Mouse (Mus musculus): ENCODE measurements around the gene Dkkl1. TPM values are rescaled to one million over a fixed set of nuclear protein-coding genes. Genes with fewer than 3 reads are reported as not detected.

Dkkl1 gene
- total and polyA plus RNA-seq, 2 experiments from 2014 or later, result 18.3 to 24.0 TPM

DNA sequence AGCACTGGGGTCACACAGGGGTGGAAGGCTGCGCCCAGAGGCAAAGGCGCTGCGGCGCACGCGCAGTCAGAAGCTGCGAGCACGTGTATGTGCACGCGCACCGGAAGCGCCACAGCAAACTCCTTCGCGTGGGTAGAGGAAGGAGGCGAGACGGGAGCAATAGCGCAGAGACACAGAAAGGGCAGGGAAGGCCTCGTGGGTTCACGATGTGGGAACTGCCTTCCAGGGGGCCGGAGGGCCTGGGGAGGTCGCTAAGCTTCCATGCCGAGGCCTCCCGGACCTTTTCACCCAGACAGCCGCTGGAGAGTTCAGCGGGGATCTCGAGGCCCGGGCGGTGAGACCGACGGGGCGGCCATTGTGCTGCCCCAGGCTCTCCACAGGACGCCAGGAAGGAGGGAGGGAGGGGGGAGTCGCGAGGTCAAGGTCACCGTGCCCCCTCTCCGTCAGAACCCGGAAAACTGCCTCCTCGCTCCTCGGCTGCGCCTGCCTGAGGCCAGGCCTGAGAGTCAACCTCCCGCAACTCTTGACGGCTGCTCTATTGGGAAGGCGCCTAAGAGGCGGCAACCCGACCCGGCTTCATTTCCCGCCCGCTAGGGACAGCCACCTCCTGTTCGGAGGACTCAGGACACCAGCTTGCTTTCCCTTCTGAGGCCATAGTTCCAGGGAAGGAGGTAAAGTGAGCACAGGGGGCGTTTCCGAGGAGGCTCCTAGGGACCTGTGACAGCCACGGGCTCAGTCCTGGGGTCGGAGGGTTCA is 28.9 kb upstream of the Dkkl1 start, which contains the start of gene Slc6a16:
TSS of gene Slc6a16 (plus strand) at position 453 of the 756 bp plus-strand sequence.
- Histone ChIP-seq H3K36me3 (ENCODE audit: insufficient read depth, low read length) (no peaks in the 10 kb centered on the region), H3K27ac (no peak within 1 kb of the TSS), H3K9ac (replicated peaks; ENCODE audit: low read length) (peak within 1 kb of the TSS; percentile 56), H3K4me2 (ENCODE audit: low read depth, low read length) (peak within 1 kb of the TSS; percentile 54), H3K9me3 (ENCODE audit: low read length) (no peaks in the 10 kb centered on the region), H3K27me3 (ENCODE audit: insufficient read depth, low read length) (no peaks in the 10 kb centered on the region), H3K4me1 (ENCODE audit: insufficient read depth, low read length) (no peaks in the 10 kb centered on the region), H3K4me3 (ENCODE audit: low read length) (peak within 1 kb of the TSS; percentile 36)
- no peak for TF ChIP-seq CTCF (IDR thresholded peaks at IDR 0.05; ENCODE audit: low read depth)
- peak; percentile 84 for DNase-seq (ENCODE audit: low spot score)
- WGBS, result 9% methylated on average over 50 of the region's 53 CpGs
- peak; percentile 69; the same call in 1 of the 2 replicates for ATAC-seq

GRCm38 (mm10) chr7:45240109-45240508 is 28.2 kb upstream of the Dkkl1 start:
- no peak for ATAC-seq
- no peak for TF ChIP-seq CTCF (IDR thresholded peaks at IDR 0.05; ENCODE audit: low read depth)
- WGBS, result 60% methylated on average over 7 of the region's 7 CpGs

GRCm38 (mm10) chr7:45238723-45239496 is 27.0 kb upstream of the Dkkl1 start, which contains the start of gene Cd37:
Cd37 (minus strand) TSS chr7:45239115.
- H3K4me3 ChIP-seq (ENCODE audit: low read length), result no peak within 1 kb of the TSS
- H3K27ac ChIP-seq, result no peak within 1 kb of the TSS
- H3K27me3 ChIP-seq (ENCODE audit: insufficient read depth, low read length), result no peaks in the 10 kb centered on the region
- 47% methylated on average over 20 of the region's 20 CpGs for WGBS
- H3K4me2 ChIP-seq (ENCODE audit: low read depth, low read length), result no peak within 1 kb of the TSS
- H3K4me1 ChIP-seq (ENCODE audit: insufficient read depth, low read length), result peaks cover 6% of the 10 kb centered on the region; the same call in 1 of the 2 replicates
- no peak within 1 kb of the TSS for H3K9ac ChIP-seq (replicated peaks; ENCODE audit: low read length)
- ATAC-seq (no peak), DNase-seq (ENCODE audit: low spot score) (no peak)
- H3K9me3 ChIP-seq (ENCODE audit: low read length), result no peaks in the 10 kb centered on the region
- no peaks in the 10 kb centered on the region for H3K36me3 ChIP-seq (ENCODE audit: insufficient read depth, low read length)
- TF ChIP-seq CTCF (IDR thresholded peaks at IDR 0.05; ENCODE audit: low read depth), result no peak

More at GRCm38 (mm10) chr7:45240109-45240508, 28.2 kb upstream of the Dkkl1 start:
- Histone ChIP-seq H3K4me3 (ENCODE audit: low read length) (no peak overlapping the region), H3K9me3 (ENCODE audit: low read length) (no peaks in the 10 kb centered on the region), H3K27me3 (ENCODE audit: insufficient read depth, low read length) (no peaks in the 10 kb centered on the region), H3K36me3 (ENCODE audit: insufficient read depth, low read length) (no peaks in the 10 kb centered on the region), H3K27ac (no peak overlapping the region), H3K9ac (replicated peaks; ENCODE audit: low read length) (no peak overlapping the region), H3K4me2 (ENCODE audit: low read depth, low read length) (no peak overlapping the region), H3K4me1 (ENCODE audit: insufficient read depth, low read length) (no peaks in the 10 kb centered on the region)
- DNase-seq (ENCODE audit: low spot score), result no peak

GRCm38 (mm10) chr7:45237747-45238699 is 26.1 kb upstream of the Dkkl1 start:
- no peak for DNase-seq (ENCODE audit: low spot score)
- Histone ChIP-seq H3K9me3 (ENCODE audit: low read length) (no peaks in the 10 kb centered on the region), H3K27ac (no peak overlapping the region), H3K4me2 (ENCODE audit: low read depth, low read length) (no peak overlapping the region), H3K4me1 (ENCODE audit: insufficient read depth, low read length) (peaks cover 7% of the 10 kb centered on the region; the same call in 1 of the 2 replicates), H3K4me3 (ENCODE audit: low read length) (no peak overlapping the region), H3K9ac (replicated peaks; ENCODE audit: low read length) (no peak overlapping the region), H3K27me3 (ENCODE audit: insufficient read depth, low read length) (no peaks in the 10 kb centered on the region), H3K36me3 (ENCODE audit: insufficient read depth, low read length) (no peaks in the 10 kb centered on the region)
- no peak for TF ChIP-seq CTCF (IDR thresholded peaks at IDR 0.05; ENCODE audit: low read depth)
- 74% methylated on average over 17 of the region's 17 CpGs for WGBS
- no peak for ATAC-seq

DNA sequence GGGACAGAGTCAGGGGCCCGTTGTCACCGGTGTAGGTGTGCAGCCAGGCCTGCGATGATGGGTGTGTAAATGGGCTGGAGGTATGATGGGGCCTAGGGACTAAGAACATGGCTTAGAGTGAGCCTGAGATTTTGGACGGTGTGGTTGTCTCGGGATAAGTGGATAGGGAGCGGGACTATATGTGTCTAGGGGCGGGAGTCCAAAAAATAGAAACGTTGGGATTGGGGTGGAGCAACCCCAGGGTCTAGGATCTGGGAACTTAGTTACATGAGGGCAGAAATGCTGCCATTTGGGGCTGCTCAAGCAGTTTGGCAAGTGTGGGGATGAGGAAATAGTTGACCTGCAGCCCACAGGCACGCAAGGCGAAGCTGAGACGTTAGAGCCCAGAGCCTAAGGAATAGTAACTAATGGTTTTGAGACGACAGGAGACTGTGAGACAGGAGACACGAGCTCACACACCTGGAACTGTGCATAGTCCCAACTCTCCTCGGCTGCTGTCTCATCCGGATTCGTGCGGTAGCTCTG is 23.8 kb upstream of the Dkkl1 start:
- Histone ChIP-seq H3K36me3 (ENCODE audit: insufficient read depth, low read length) (no peaks in the 10 kb centered on the region), H3K9me3 (ENCODE audit: low read length) (no peaks in the 10 kb centered on the region), H3K27me3 (ENCODE audit: insufficient read depth, low read length) (no peaks in the 10 kb centered on the region), H3K4me2 (ENCODE audit: low read depth, low read length) (peak overlapping the region; percentile 40; the same call in 1 of the 2 replicates), H3K4me1 (ENCODE audit: insufficient read depth, low read length) (peaks cover 7% of the 10 kb centered on the region; the same call in 1 of the 2 replicates), H3K27ac (no peak overlapping the region), H3K4me3 (ENCODE audit: low read length) (no peak overlapping the region), H3K9ac (replicated peaks; ENCODE audit: low read length) (no peak overlapping the region)
- no peak; the same call in 1 of the 2 replicates for ATAC-seq
- 40% methylated on average over 17 of the region's 17 CpGs for WGBS
- no peak for TF ChIP-seq CTCF (IDR thresholded peaks at IDR 0.05; ENCODE audit: low read depth)
- no peak for DNase-seq (ENCODE audit: low spot score)

Measured in hindbrain, postnatal 0 days (tissue).